Mouse (Mus musculus): ENCODE measurements around the gene Nr2c2. TPM values are rescaled to one million over a fixed set of nuclear protein-coding genes. Genes with fewer than 3 reads are reported as not detected.

Nr2c2 gene
- 19.9 and 22.8 TPM in 2 replicates for polyA plus RNA-seq (2014; fragmentation: Nextera tagmentation; extraction: Ambion mirVana)

- under 1% methylated on average over 45 of the region's 58 CpGs for WGBS
- peak within 1 kb of the TSS; percentile 97 for H3K9ac ChIP-seq (ENCODE audit: low read length)
- peak within 1 kb of the TSS; percentile 78 for H3K4me2 ChIP-seq (ENCODE audit: low read length)
- peak within 1 kb of the TSS; percentile 99 for H3K27ac ChIP-seq (ENCODE audit: low read depth)
- peak; percentile 54 for ATAC-seq (replicated peaks; ENCODE audit: low FRiP score, low TSS enrichment, low read depth)
- H3K4me3 ChIP-seq (ENCODE audit: low read depth, low read length): peak within 1 kb of the TSS; percentile 90
- peak; percentile 88 for DNase-seq (ENCODE audit: low spot score)
- H3K9me3 ChIP-seq (ENCODE audit: control insufficient read depth, low read length): no peaks in the 10 kb centered on the region
- peaks cover 24% of the 10 kb centered on the region for H3K4me1 ChIP-seq (replicated peaks; ENCODE audit: control insufficient read depth, insufficient read depth, low read length)
- no peaks in the 10 kb centered on the region for H3K27me3 ChIP-seq (replicated peaks; ENCODE audit: control insufficient read depth, insufficient read depth, low read length)
- H3K36me3 ChIP-seq (ENCODE audit: control insufficient read depth, insufficient read depth, low read length): no peaks in the 10 kb centered on the region
Observed at GRCm38 (mm10) chr6:92091130-92091591, at the start of gene Nr2c2. Gene Nr2c2 (plus strand): TSS chr6:92091390.

GRCm38 (mm10) chr6:92042055-92042454 is 49.1 kb upstream of the Nr2c2 start:
- no peak overlapping the region for H3K4me3 ChIP-seq (ENCODE audit: low read depth, low read length)
- H3K4me2 ChIP-seq (ENCODE audit: low read length): no peak overlapping the region
- no peaks in the 10 kb centered on the region for H3K4me1 ChIP-seq (replicated peaks; ENCODE audit: control insufficient read depth, insufficient read depth, low read length)
- H3K9me3 ChIP-seq (ENCODE audit: control insufficient read depth, low read length): no peaks in the 10 kb centered on the region
- H3K9ac ChIP-seq (ENCODE audit: low read length): no peak overlapping the region
- 87% methylated on average over 4 of the region's 4 CpGs for WGBS
- no peaks in the 10 kb centered on the region for H3K36me3 ChIP-seq (ENCODE audit: control insufficient read depth, insufficient read depth, low read length)
- no peaks in the 10 kb centered on the region for H3K27me3 ChIP-seq (replicated peaks; ENCODE audit: control insufficient read depth, insufficient read depth, low read length)
- ATAC-seq (replicated peaks; ENCODE audit: low FRiP score, low TSS enrichment, low read depth) (no peak), DNase-seq (ENCODE audit: low spot score) (no peak)
- no peak overlapping the region for H3K27ac ChIP-seq (ENCODE audit: low read depth)

- ATAC-seq (replicated peaks; ENCODE audit: low FRiP score, low TSS enrichment, low read depth): no peak
- DNase-seq (ENCODE audit: low spot score): no peak
- Histone ChIP-seq H3K9me3 (ENCODE audit: control insufficient read depth, low read length) (no peaks in the 10 kb centered on the region), H3K36me3 (ENCODE audit: control insufficient read depth, insufficient read depth, low read length) (no peaks in the 10 kb centered on the region), H3K9ac (ENCODE audit: low read length) (no peak overlapping the region), H3K4me1 (replicated peaks; ENCODE audit: control insufficient read depth, insufficient read depth, low read length) (no peaks in the 10 kb centered on the region), H3K27ac (ENCODE audit: low read depth) (no peak overlapping the region), H3K27me3 (replicated peaks; ENCODE audit: control insufficient read depth, insufficient read depth, low read length) (no peaks in the 10 kb centered on the region), H3K4me3 (ENCODE audit: low read depth, low read length) (no peak overlapping the region), H3K4me2 (ENCODE audit: low read length) (no peak overlapping the region)
- WGBS: 83% methylated on average over 1 of the region's 1 CpGs
Observed at GRCm38 (mm10) chr6:92042850-92043249, 48.3 kb upstream of the Nr2c2 start.

- WGBS: 57% methylated on average over 2 of the region's 2 CpGs
- no peak for DNase-seq (ENCODE audit: low spot score)
- no peak for ATAC-seq (replicated peaks; ENCODE audit: low FRiP score, low TSS enrichment, low read depth)
Observed at GRCm38 (mm10) chr6:92057768-92058167, 33.4 kb upstream of the Nr2c2 start.

GRCm38 (mm10) chr6:92061725-92062124 is 29.5 kb upstream of the Nr2c2 start:
- WGBS: 58% methylated on average over 5 of the region's 5 CpGs
- no peaks in the 10 kb centered on the region for H3K4me1 ChIP-seq (replicated peaks; ENCODE audit: control insufficient read depth, insufficient read depth, low read length)
- no peak overlapping the region for H3K4me2 ChIP-seq (ENCODE audit: low read length)
- no peak for ATAC-seq (replicated peaks; ENCODE audit: low FRiP score, low TSS enrichment, low read depth)
- H3K9me3 ChIP-seq (ENCODE audit: control insufficient read depth, low read length): no peaks in the 10 kb centered on the region
- no peak for DNase-seq (ENCODE audit: low spot score)
- H3K36me3 ChIP-seq (ENCODE audit: control insufficient read depth, insufficient read depth, low read length): no peaks in the 10 kb centered on the region
- H3K27ac ChIP-seq (ENCODE audit: low read depth): no peak overlapping the region
- H3K4me3 ChIP-seq (ENCODE audit: low read depth, low read length): no peak overlapping the region
- H3K27me3 ChIP-seq (replicated peaks; ENCODE audit: control insufficient read depth, insufficient read depth, low read length): no peaks in the 10 kb centered on the region
- H3K9ac ChIP-seq (ENCODE audit: low read length): no peak overlapping the region

More at GRCm38 (mm10) chr6:92057768-92058167, 33.4 kb upstream of the Nr2c2 start:
- Histone ChIP-seq H3K4me1 (replicated peaks; ENCODE audit: control insufficient read depth, insufficient read depth, low read length) (no peaks in the 10 kb centered on the region), H3K9ac (ENCODE audit: low read length) (no peak overlapping the region), H3K4me3 (ENCODE audit: low read depth, low read length) (no peak overlapping the region), H3K4me2 (ENCODE audit: low read length) (no peak overlapping the region), H3K36me3 (ENCODE audit: control insufficient read depth, insufficient read depth, low read length) (no peaks in the 10 kb centered on the region), H3K27ac (ENCODE audit: low read depth) (no peak overlapping the region), H3K27me3 (replicated peaks; ENCODE audit: control insufficient read depth, insufficient read depth, low read length) (no peaks in the 10 kb centered on the region), H3K9me3 (ENCODE audit: control insufficient read depth, low read length) (no peaks in the 10 kb centered on the region)

GRCm38 (mm10) chr6:92063452-92063851 is 27.7 kb upstream of the Nr2c2 start:
- ATAC-seq (replicated peaks; ENCODE audit: low FRiP score, low TSS enrichment, low read depth): no peak
- Histone ChIP-seq H3K27ac (ENCODE audit: low read depth) (no peak overlapping the region), H3K4me3 (ENCODE audit: low read depth, low read length) (no peak overlapping the region), H3K4me2 (ENCODE audit: low read length) (no peak overlapping the region), H3K36me3 (ENCODE audit: control insufficient read depth, insufficient read depth, low read length) (no peaks in the 10 kb centered on the region), H3K4me1 (replicated peaks; ENCODE audit: control insufficient read depth, insufficient read depth, low read length) (no peaks in the 10 kb centered on the region), H3K27me3 (replicated peaks; ENCODE audit: control insufficient read depth, insufficient read depth, low read length) (no peaks in the 10 kb centered on the region), H3K9ac (ENCODE audit: low read length) (no peak overlapping the region), H3K9me3 (ENCODE audit: control insufficient read depth, low read length) (no peaks in the 10 kb centered on the region)
- no peak for DNase-seq (ENCODE audit: low spot score)
- WGBS: 83% methylated on average over 2 of the region's 2 CpGs

- 78% methylated on average over 10 of the region's 10 CpGs for WGBS
- no peak for ATAC-seq (replicated peaks; ENCODE audit: low FRiP score, low TSS enrichment, low read depth)
Observed at GRCm38 (mm10) chr6:92064101-92064500, 27.1 kb upstream of the Nr2c2 start.

GRCm38 (mm10) chr6:92065721-92066496 is 25.3 kb upstream of the Nr2c2 start:
- DNase-seq (ENCODE audit: low spot score): peak; percentile 71
- no peak overlapping the region for H3K9ac ChIP-seq (ENCODE audit: low read length)
- WGBS: 53% methylated on average over 12 of the region's 12 CpGs
- H3K4me2 ChIP-seq (ENCODE audit: low read length): no peak overlapping the region
- H3K4me3 ChIP-seq (ENCODE audit: low read depth, low read length): no peak overlapping the region
- 0 out of 2 replicates have a peak, but pooled peaks have one; percentile 38 for ATAC-seq (replicated peaks; ENCODE audit: low FRiP score, low TSS enrichment, low read depth)
- no peaks in the 10 kb centered on the region for H3K27me3 ChIP-seq (replicated peaks; ENCODE audit: control insufficient read depth, insufficient read depth, low read length)
- no peak overlapping the region for H3K27ac ChIP-seq (ENCODE audit: low read depth)
- no peaks in the 10 kb centered on the region for H3K4me1 ChIP-seq (replicated peaks; ENCODE audit: control insufficient read depth, insufficient read depth, low read length)
- H3K9me3 ChIP-seq (ENCODE audit: control insufficient read depth, low read length): no peaks in the 10 kb centered on the region
- H3K36me3 ChIP-seq (ENCODE audit: control insufficient read depth, insufficient read depth, low read length): no peaks in the 10 kb centered on the region

More at GRCm38 (mm10) chr6:92064101-92064500, 27.1 kb upstream of the Nr2c2 start:
- Histone ChIP-seq H3K9ac (ENCODE audit: low read length) (no peak overlapping the region), H3K4me3 (ENCODE audit: low read depth, low read length) (no peak overlapping the region), H3K27me3 (replicated peaks; ENCODE audit: control insufficient read depth, insufficient read depth, low read length) (no peaks in the 10 kb centered on the region), H3K9me3 (ENCODE audit: control insufficient read depth, low read length) (no peaks in the 10 kb centered on the region), H3K4me2 (ENCODE audit: low read length) (no peak overlapping the region), H3K27ac (ENCODE audit: low read depth) (no peak overlapping the region), H3K36me3 (ENCODE audit: control insufficient read depth, insufficient read depth, low read length) (no peaks in the 10 kb centered on the region), H3K4me1 (replicated peaks; ENCODE audit: control insufficient read depth, insufficient read depth, low read length) (no peaks in the 10 kb centered on the region)
- DNase-seq (ENCODE audit: low spot score): no peak
